ENCODE assay signal across 25 mouse cellular contexts in the genomic region with DNA sequence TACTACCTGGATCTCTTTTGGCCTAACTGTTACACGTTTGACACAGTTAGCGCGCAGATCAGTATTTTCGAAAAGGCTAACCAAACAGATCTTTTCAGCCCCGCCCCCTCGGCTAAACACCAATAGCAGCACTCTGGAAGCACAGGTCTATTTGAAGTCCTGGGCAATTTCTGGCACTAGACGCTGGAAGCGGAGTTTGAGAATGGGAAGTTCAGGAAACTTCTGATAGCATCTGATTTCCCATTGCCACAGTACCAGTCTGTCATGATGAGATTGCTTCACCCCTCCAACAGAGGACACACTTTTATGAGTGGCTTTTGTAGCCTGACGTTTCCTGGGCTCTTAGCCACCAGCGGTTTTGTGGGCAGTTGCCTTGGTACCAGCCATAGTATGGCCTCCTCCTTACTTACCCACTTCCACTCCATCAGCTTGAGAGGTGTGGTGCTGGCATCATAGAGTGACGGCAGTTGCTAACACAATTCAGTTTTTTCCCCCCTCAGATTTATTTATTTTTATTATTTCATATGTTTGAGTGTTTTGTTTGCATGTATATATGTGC. TPM values are rescaled to one million over a fixed set of nuclear protein-coding genes. Genes with fewer than 3 reads are reported as not detected.
DNase-seq lines count a peak whose midpoint lies in the region; ATAC-seq lines count a peak whose summit lies in the region.
"Had no signal": no experiment of that assay in that cellular context is flagged by ENCODE, and none has a peak within 500 bp of the region (broad histone marks: within the 10 kb centered on the region; RNA-seq: fewer than 3 reads in every experiment).

No protein-coding gene starts in this region.

- DNase-seq in kidney, postnatal 36 days: peak; percentile 1 to 13
- DNase-seq in kidney, adult 18-20 months: no peak
- peak; percentile 27 for DNase-seq in lung, postnatal 14 days
- DNase-seq in frontal cortex, postnatal 25 days (ENCODE audit: low spot score in 2 of 2): no peak
- DNase-seq in retina, postnatal 1 day: no peak
- DNase-seq: adrenal gland, adult 2 months; adrenal gland, postnatal 36 days; cerebellum, adult 18-20 months; cerebellum, postnatal 10 days; gastrocnemius, postnatal 36 days; heart, adult 2 months; heart, postnatal 4 days; kidney, adult 2 months; layer of hippocampus, adult 9-11 months; midbrain, embryonic 14.5 days; right cerebral cortex, postnatal 25 days; spleen, adult 18-20 months; thymus, adult 2 months; thymus, postnatal 36 days had no signal

- ATAC-seq in granulocyte monocyte progenitor cell, adult 5-6 weeks (replicated peaks; ENCODE audit: poor library complexity, severe bottlenecking): peak; percentile 98
- ATAC-seq in megakaryocyte progenitor cell, adult 5-6 weeks (replicated peaks; ENCODE audit: poor library complexity): peak; percentile 98
- no peak for ATAC-seq in CD4-positive, CD25-positive, alpha-beta regulatory T cell, adult 4 months
- ATAC-seq: activated CD4-positive, CD25-positive, alpha-beta regulatory T cell, adult 4 months; forebrain, embryonic 13.5 days had no signal

RNA-seq across cellular contexts. Expression of gene Eln, which starts 55.1 kb away (rescaled TPM):
- not detected in 2 replicates for total RNA-seq in granulocyte monocyte progenitor cell, adult 5-6 weeks (2014; fragmentation: Nextera tagmentation)
- total RNA-seq in granulocyte monocyte progenitor cell, adult 5-6 weeks (2017): not detected in 2 replicates
- total RNA-seq in megakaryocyte progenitor cell, adult 5-6 weeks (2015): not detected in 2 replicates
- total RNA-seq in megakaryocyte progenitor cell, adult 5-6 weeks (2017): not detected in 2 replicates
- polyA plus RNA-seq in CD4-positive, CD25-positive, alpha-beta regulatory T cell, adult 4 months (2017; shearing (Covaris generic)): not detected
- total RNA-seq: monocyte, adult 5-6 weeks had no signal

Comparison
In these comparisons a context has a peak if more than half of its experiments do, and no peak if none do; other contexts are left out.
1. DNase-seq: peak in kidney, postnatal 36 days (2 of 2) and lung, postnatal 14 days (single experiment); none in kidney, adult 18-20 months (single experiment), frontal cortex, postnatal 25 days (0 of 2) and retina, postnatal 1 day (single experiment).